Mouse (Mus musculus): Measurements from ENCODE around the gene Rps6kb2. TPM values are rescaled to one million over a fixed set of nuclear protein-coding genes. Genes with fewer than 3 reads are reported as not detected.

Rps6kb2 gene
- polyA plus RNA-seq, 1 experiment from 2014 or later: 29.6 TPM

DNA sequence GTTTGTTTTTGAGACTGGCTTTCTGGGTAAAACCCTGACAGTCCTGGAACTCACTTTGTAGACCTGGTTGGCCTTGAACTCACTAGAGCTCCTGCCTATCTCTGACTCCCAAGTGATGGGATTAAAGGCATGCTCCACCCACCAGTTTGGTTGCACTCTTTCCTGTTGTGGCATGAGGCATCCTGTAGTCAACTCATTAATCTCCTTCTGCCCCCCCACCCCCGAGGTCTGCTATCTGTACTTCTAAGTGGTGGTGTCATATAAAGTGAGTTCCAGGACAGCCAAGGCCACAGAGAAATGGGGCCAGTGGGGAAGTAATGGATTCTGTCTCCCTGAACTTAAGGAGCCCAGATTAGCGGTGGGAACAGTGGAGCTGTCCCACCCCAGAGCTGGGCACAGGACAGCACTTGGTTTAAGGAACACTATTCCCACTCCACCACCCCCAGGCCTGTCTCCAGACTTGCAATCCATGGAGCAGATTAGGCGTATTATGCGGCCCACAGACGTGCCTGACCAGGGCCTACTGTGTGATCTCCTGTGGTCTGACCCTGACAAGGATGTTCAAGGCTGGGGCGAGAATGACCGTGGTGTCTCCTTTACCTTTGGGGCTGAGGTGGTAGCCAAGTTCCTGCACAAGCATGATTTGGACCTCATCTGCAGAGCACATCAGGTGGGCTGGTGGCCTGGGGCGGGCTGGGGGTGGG, 31.0 kb upstream of the Rps6kb2 start:
- 84% methylated on average over 8 of the region's 8 CpGs for WGBS (ENCODE audit: missing documents)
- no peak overlapping the region for H3K27ac ChIP-seq

DNA sequence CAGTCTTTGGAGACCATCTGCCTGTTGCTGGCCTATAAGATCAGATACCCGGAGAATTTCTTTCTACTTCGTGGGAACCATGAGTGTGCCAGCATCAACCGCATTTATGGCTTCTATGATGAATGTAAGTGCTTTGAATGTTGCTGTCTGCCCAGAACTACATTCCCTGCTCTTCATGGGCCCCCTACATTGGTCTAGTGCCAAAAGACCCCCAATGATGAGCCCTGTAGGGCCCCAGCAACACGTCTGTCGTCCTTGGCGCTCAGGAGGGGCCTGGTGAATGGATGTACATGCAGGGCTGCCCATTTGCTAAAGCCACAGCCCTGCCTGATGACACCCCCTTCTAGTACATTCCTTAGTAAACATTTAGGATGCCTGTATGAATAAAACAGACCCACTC, 30.0 kb upstream of the Rps6kb2 start:
- Histone ChIP-seq H3K79me2 (ENCODE audit: inconsistent target) (peaks cover 39% of the 10 kb centered on the region), H3K4me3 (ENCODE audit: inconsistent target) (peak overlapping the region; percentile 99), H3K27ac (peak overlapping the region; percentile 76; the same call in 1 of the 2 replicates), H3K36me3 (ENCODE audit: inconsistent target) (peaks cover 45% of the 10 kb centered on the region)
- 64% methylated on average over 6 of the region's 6 CpGs for WGBS (ENCODE audit: missing documents)

More for the DNA sequence above, 31.0 kb upstream of the Rps6kb2 start:
- Histone ChIP-seq H3K4me3 (ENCODE audit: inconsistent target) (no peak overlapping the region), H3K79me2 (ENCODE audit: inconsistent target) (peaks cover 39% of the 10 kb centered on the region), H3K36me3 (ENCODE audit: inconsistent target) (peaks cover 47% of the 10 kb centered on the region)

DNA sequence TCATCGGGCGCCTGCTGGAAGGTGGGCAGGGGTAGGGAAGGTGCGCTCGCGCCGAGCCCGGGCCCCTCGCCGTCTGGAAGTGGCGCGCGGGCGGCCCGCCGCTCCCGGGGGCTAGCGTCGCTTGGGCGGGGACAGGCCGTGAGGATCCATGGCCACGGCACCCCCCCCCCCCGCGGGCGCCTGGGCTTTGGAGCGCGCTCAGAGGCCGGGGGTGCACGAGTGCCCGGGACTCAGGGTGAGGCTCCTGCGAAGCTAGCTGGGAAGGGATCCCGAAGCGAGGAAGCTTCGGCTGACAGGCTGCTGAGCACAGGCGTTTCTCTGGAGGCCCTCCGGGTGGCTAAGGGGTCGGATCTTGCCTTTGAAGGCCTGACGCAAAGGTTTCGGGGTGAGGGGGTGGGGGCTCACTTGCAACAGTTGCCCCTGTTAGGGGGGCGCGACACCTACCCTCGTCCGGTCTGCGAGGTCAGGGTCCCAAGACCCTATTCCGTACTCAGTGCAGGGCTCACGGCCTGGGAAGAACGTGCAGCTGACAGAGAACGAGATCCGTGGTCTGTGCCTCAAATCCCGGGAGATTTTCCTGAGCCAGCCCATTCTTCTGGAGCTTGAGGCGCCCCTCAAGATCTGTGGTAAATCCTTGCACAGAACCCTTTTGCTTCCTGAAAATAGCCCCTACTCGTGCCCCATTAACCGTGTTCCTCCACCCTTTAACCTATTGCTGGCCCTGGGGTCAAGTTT, 29.3 kb upstream of the Rps6kb2 start:
- peak overlapping the region; percentile 76 for H3K27ac ChIP-seq
- WGBS (ENCODE audit: missing documents): under 1% methylated on average over 35 of the region's 52 CpGs
- peaks cover 38% of the 10 kb centered on the region for H3K36me3 ChIP-seq (ENCODE audit: inconsistent target)
- H3K4me3 ChIP-seq (ENCODE audit: inconsistent target): peak overlapping the region; percentile 99
- peaks cover 39% of the 10 kb centered on the region for H3K79me2 ChIP-seq (ENCODE audit: inconsistent target)

DNA sequence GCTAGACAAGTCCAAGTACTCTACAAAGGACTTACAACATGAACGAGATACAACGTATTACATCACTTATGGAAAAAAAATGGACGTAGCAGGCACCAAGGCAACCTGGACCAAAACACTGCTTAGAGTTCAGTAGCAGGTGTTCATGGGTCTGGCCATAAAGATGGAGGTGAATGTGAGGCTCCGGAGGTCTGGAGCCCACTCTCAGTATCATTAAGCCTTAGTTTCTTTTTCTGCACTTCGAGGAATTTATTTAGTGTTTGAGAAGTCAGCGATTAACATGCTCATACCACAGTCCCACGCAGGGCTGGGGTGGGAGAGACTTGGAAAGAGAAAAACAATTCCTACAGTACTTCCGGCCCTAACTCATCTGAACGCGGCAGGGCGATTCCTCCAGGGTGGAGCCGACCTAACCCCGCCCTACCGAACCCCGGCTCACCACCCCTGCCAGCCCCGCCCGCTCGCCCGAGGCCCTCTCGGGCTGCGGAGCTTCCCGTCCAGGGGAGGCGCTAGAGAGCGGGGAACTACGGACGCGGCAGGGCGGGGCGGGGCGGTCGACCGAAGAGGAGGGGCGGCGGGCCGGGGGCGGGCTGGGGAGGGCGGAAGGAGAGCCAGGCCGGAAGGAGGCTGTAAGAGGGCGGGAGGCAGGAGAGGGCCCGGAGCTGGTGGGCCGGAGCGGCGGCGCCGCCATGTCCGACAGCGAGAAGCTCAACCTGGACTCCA, 28.5 kb upstream of the Rps6kb2 start, which contains the start of gene Ppp1ca:
Gene Ppp1ca (plus strand): TSS at position 538 of the 723 bp plus-strand sequence.
- peaks cover 33% of the 10 kb centered on the region for H3K36me3 ChIP-seq (ENCODE audit: inconsistent target)
- H3K4me3 ChIP-seq (ENCODE audit: inconsistent target): peak within 1 kb of the TSS; percentile 99
- H3K27ac ChIP-seq: peak within 1 kb of the TSS; percentile 76
- H3K79me2 ChIP-seq (ENCODE audit: inconsistent target): peaks cover 36% of the 10 kb centered on the region
- WGBS (ENCODE audit: missing documents): 2% methylated on average over 44 of the region's 47 CpGs

DNA sequence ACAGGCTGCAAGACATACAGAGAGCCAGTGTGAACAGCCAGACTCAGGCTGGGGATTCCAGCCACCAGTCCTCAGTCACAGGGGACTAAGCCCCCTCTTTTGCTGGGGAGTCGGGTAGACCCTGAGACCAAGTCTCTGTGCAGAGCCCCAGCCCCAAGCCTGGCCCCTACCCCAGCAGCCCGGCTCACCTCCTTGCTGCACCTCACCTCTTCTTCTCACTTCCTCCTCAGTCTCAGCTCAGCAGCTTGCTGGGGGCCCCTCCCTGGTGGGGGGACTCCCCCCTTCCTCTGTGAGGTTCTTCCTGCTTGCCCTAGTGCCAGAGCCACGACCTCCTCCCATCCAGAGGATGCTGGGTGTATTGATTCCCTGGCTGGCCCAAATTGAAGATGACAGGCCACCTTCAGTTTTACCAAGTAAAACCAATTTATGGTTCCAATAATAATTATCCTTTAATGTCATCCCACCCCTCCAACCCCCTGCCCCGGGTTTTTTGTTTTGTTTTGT, 27.7 kb upstream of the Rps6kb2 start, which contains the start of gene Tbc1d10c:
Gene Tbc1d10c (minus strand): TSS at position 454 of the 504 bp plus-strand sequence.
- Histone ChIP-seq H3K79me2 (ENCODE audit: inconsistent target) (peaks cover 32% of the 10 kb centered on the region), H3K27ac (peak within 1 kb of the TSS; percentile 60), H3K36me3 (ENCODE audit: inconsistent target) (peaks cover 26% of the 10 kb centered on the region), H3K4me3 (ENCODE audit: inconsistent target) (peak within 1 kb of the TSS; percentile 99; the same call in 1 of the 2 replicates)
- WGBS (ENCODE audit: missing documents): 19% methylated on average over 4 of the region's 4 CpGs

DNA sequence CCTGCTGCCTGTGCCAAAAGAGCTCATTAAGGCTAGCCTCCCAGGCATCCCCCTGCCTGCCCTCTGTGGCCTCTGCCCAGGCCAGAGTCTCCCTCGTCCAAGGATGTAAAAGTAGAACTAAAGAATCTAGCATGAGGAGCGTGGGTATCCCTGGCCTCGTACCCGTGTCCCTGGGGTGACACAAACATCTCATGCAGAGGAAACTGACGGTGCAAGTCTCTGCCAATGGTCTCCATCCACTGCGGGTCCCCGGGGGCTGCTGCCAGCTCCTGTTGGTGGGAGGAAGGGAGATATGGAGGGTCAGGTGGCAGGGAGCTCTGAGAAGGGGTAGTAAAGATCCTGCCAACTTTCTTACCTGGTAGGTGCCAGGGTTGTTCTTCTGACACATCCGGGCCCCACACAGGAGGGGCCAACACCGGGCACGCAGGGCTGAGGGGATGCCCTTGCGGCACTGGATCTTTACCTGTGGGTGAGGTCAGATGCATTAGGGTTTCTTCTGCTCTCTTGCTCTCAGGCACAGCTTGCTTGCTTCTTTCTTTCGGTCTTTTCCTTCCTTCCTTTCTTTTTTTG, 26.0 kb upstream of the Rps6kb2 start:
- WGBS (ENCODE audit: missing documents): 59% methylated on average over 12 of the region's 12 CpGs
- Histone ChIP-seq H3K79me2 (ENCODE audit: inconsistent target) (peaks cover 19% of the 10 kb centered on the region), H3K4me3 (ENCODE audit: inconsistent target) (no peak overlapping the region), H3K36me3 (ENCODE audit: inconsistent target) (peaks cover 10% of the 10 kb centered on the region), H3K27ac (no peak overlapping the region)

DNA sequence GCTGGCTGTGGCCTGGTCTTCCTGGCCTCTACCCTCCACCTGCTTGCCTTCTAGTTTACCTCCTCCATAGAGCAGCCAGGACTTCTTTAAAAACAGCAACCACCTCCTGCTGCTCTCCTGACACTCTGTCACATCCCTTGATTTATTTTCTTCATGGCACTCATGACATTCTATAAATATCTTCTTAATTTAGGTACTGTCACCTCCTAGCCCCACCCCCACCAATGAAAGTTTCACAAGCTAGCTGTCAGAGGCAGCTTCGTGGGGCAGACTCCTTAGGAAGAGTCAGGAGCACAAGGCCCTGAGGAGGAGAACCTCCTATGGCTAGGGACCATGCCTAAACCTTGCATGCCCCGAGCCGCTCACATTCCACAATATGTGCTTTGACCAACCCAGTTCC, 24.1 kb upstream of the Rps6kb2 start:
- peaks cover 1% of the 10 kb centered on the region for H3K79me2 ChIP-seq (ENCODE audit: inconsistent target)
- no peaks in the 10 kb centered on the region for H3K36me3 ChIP-seq (ENCODE audit: inconsistent target)
- H3K4me3 ChIP-seq (ENCODE audit: inconsistent target): no peak overlapping the region
- 68% methylated on average over 3 of the region's 3 CpGs for WGBS (ENCODE audit: missing documents)
- no peak overlapping the region for H3K27ac ChIP-seq

DNA sequence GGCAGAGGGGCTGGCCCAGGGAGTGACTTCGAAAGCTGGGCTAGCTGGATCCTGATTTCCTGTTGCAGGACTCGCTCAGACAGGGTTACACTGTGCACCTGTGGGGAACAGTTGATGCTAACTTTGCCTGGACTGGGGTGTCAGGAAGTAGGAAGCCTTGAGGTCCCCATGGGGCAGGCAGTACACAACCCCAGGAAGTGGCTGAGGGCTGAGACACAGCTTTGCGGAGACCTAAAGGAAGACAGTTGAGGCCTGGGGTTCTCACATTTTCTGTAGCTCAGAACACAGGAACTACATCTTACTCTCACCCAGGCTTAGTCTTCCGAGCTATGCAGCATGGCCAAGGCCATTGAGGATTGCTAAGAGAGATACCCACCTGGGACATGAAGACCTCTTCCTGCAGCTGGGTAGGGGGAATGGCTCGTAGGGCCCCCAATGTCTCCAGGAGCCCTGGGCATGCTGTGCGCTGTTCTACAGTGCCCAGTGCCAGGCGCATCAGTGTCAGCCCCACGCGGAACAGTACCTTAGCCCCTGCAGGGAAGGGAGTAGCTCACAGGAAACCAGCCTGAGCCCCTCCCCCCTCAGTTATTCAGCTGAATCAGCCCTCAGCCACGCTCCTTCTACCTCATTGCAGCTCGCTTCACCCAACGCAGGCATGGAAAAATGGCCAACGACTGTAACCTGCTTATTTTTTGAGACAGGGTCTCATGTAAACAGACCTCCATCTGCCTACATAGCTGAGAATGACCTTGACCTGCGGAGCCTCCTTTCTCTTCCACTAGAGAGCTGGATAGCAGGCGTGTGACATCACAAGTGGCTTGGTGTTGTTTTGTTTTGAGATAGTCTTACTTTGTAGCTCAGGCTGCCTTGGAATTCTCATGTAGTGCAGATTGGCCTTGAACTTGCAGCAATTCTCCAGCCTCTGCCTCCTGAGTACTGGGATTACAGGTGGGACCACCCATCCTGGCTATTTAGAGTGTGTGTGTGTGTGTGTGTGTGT, 22.1 kb upstream of the Rps6kb2 start:
- Histone ChIP-seq H3K79me2 (ENCODE audit: inconsistent target) (no peaks in the 10 kb centered on the region), H3K27ac (no peak overlapping the region), H3K4me3 (ENCODE audit: inconsistent target) (no peak overlapping the region), H3K36me3 (ENCODE audit: inconsistent target) (no peaks in the 10 kb centered on the region)
- 42% methylated on average over 15 of the region's 15 CpGs for WGBS (ENCODE audit: missing documents)

DNA sequence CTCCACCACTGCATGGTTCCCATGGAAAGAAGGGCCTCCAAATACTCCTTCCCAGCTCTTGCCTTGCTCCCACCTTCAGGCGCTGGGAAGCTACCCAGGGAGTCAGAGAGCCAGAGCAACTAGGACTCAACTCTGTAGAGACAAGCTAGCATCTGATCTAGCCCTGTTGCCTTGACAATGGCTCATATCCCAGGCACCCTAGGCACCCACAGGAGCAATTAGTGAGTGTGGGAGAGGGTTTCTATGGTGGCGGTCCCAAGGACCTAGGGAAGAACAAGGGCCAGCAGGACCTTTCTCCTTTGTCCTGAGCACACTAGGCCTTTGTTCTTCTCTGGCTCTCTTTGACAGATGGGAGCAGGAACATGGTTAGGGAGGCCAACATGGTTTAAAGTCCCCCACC, 20.5 kb upstream of the Rps6kb2 start:
- Histone ChIP-seq H3K4me3 (ENCODE audit: inconsistent target) (no peak overlapping the region), H3K27ac (no peak overlapping the region), H3K79me2 (ENCODE audit: inconsistent target) (no peaks in the 10 kb centered on the region), H3K36me3 (ENCODE audit: inconsistent target) (no peaks in the 10 kb centered on the region)
- 97% methylated on average over 2 of the region's 2 CpGs for WGBS (ENCODE audit: missing documents)

DNA sequence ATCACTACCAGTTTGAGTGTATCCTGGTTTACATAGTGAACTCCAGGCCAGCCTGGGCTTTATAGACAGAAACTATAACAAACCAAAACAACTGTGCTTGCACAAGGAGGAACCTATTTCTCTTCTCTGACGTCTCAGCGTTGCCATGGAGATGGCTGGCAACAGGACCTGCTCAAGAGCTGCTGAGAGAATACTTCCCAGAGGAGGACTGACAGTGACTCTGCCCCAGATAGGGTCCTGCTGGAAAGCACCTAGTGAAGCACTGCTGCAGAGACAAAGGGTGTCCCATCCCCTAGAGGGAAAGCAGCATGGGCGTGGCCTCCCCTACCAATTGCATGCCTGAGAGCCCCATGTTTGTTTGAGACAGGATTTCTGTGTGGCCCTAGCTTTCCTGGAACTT, 18.7 kb upstream of the Rps6kb2 start:
- no peaks in the 10 kb centered on the region for H3K79me2 ChIP-seq (ENCODE audit: inconsistent target)
- H3K36me3 ChIP-seq (ENCODE audit: inconsistent target): no peaks in the 10 kb centered on the region
- 44% methylated on average over 3 of the region's 3 CpGs for WGBS (ENCODE audit: missing documents)
- H3K27ac ChIP-seq: no peak overlapping the region
- no peak overlapping the region for H3K4me3 ChIP-seq (ENCODE audit: inconsistent target)

DNA sequence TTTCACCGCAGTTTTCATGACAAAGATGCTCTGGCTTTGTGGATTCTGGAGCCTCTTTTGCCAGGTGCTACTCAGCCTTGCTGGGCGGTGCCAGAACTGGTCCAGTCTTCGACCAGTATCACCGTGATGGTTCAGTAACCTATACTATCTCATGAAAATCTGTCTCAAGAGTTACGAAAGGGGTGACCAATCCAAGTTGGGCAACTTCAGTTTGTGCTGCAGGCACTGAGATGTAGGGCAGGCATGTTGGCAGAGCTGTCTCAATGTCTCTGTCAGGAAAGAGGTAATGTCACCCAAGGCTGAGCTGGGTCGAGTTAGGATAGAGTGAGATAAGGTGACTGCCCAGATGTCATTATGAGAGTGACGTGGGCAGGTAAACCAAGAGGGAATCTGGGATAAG, 17.3 kb upstream of the Rps6kb2 start:
- no peaks in the 10 kb centered on the region for H3K36me3 ChIP-seq (ENCODE audit: inconsistent target)
- H3K27ac ChIP-seq: no peak overlapping the region
- no peaks in the 10 kb centered on the region for H3K79me2 ChIP-seq (ENCODE audit: inconsistent target)
- no peak overlapping the region for H3K4me3 ChIP-seq (ENCODE audit: inconsistent target)
- WGBS (ENCODE audit: missing documents): 81% methylated on average over 7 of the region's 7 CpGs

DNA sequence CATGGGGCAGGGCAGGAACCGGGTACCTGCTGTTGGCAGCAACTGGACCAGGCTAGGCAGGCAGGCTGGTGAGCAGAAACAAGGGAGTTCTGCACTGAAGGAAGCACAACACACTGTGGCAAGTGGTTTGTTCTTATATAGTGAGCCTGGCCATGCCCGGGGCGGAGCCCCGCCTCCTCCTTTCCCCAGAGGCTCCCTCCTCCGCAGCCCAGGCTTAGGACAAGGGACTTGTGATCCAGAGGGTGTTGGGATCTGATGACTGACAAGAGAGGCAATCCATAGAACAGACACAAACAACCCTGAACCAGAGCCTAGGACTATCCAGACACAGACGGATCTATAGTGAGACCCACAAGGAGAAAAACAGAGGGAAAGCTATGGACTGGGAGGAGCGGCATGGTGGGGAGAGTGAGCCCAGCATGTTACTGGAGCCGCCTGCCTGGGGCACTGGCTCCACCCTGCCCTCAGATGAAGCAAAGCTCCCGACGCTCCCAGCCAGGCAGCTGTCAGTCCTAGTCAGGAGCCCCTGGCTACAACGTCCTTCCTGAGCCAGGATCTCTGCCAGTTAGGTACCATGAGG, 12.3 kb upstream of the Rps6kb2 start, which contains the start of gene Carns1:
Gene Carns1 (minus strand): TSS at position 112 of the 580 bp plus-strand sequence.
- H3K4me3 ChIP-seq (ENCODE audit: inconsistent target): no peak within 1 kb of the TSS
- 92% methylated on average over 11 of the region's 11 CpGs for WGBS (ENCODE audit: missing documents)
- H3K27ac ChIP-seq: no peak within 1 kb of the TSS
- no peaks in the 10 kb centered on the region for H3K79me2 ChIP-seq (ENCODE audit: inconsistent target)
- H3K36me3 ChIP-seq (ENCODE audit: inconsistent target): no peaks in the 10 kb centered on the region

DNA sequence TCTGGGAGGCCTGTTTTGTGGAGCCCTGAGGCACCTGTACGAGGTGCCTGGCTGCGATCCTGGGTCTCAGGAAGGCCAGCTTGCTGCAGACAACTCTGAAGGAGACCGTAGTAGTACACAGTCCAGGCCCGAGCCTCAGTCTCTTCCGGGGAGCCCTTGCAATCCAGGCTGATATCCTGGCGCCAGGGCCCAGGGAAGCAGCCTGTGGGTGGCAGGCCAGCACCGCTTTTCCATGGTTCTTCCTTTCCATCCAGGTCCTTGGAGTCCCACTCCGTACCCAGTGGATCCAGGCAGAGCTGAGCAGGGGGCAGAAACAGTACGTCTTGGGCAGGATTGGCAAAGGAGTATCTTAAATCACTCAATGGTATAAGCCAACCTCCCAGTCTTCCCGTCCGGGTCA, 9.8 kb upstream of the Rps6kb2 start:
- WGBS (ENCODE audit: missing documents): 89% methylated on average over 11 of the region's 11 CpGs

More for the DNA sequence above, 9.8 kb upstream of the Rps6kb2 start:
- Histone ChIP-seq H3K36me3 (ENCODE audit: inconsistent target) (no peaks in the 10 kb centered on the region), H3K27ac (no peak overlapping the region), H3K4me3 (ENCODE audit: inconsistent target) (no peak overlapping the region), H3K79me2 (ENCODE audit: inconsistent target) (no peaks in the 10 kb centered on the region)
